Mouse (Mus musculus): Measurements from ENCODE around the gene Best3. TPM values are rescaled to one million over a fixed set of nuclear protein-coding genes. Genes with fewer than 3 reads are reported as not detected.

Gene Best3
- total RNA-seq (2023; ENCODE audit: inconsistent age) = not detected in 4 replicates

DNA sequence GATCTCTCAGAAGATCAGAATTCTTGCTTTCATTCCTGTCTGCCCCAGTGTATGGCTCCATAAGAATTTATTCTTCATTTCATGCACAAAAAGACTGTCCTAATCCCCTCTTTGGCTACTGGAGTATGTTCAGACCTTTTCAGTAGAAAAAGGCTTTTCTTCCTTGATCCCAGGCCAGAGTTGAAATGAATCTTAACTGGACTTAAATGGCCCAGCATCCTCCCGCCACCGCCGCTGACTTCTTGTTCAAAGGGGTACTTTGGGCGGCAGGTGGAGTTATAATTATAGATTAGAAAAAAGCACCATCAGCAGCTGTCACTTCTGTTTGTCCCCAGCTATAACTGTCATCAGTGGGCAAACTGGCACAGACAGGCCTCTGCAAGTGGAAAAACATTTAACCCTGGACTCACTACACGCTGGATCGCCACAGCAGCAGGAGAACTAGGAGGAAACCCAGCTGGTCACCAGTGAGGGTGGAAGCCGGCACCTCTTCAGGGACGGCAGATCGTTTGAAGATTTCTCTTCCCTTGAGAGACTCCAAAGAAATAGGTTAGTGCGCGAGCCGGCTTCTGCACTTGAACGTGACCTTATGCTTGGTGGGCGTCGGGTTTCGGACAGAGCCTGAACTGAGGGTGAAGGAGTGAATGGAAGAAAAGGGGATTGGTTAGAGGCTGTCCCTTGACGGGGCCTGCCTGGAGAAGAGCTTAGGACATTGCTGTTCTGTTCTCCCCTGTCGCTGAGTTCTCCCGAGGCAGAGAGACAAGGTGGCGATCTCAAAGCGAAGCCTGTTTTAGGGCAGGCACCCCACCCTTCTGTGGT, at the start of gene Best3:
TSS of gene Best3 (plus strand) at position 51 of the 819 bp plus-strand sequence.

DNA sequence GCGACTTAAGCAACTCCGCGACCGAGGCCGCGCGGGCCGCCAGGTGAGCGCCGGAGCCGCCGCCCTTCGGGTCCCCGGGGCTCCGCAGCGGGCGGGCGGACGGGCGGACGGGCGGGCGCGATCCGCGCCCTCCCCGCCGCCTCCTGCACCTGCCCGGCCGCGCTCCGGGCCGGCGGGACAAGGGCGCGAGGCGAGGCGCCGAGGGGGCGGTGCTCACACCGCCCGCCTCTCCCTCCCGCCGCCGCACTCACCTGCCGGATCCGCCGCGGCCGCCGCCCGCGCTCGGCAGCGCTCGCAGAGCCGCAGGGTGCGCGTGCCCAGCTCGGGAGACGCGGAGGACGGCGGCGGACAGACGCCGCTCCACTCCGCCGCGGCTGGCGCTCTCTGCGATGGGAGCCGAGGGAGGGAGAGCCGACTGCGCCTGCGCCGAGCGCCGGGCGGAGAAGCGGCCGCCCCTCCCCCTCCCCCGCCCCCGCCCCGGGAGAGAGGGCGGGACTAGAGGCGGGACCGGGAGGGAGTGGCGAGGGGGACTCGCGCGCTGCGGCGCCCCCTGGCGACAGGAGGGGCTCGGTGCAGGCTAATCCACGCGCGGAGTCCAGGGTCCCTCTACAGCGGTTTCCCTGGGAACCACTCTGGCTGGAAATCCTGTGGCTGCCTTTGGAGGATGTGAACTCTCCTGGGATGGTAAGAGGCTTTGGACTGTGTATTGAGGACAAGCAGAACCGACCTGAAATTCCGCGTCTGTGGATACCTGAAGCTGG, 35.9 kb upstream of the Best3 start, which contains the start of gene Rab3ip:
TSS of gene Rab3ip (minus strand) at position 761 of the 761 bp plus-strand sequence.

DNA sequence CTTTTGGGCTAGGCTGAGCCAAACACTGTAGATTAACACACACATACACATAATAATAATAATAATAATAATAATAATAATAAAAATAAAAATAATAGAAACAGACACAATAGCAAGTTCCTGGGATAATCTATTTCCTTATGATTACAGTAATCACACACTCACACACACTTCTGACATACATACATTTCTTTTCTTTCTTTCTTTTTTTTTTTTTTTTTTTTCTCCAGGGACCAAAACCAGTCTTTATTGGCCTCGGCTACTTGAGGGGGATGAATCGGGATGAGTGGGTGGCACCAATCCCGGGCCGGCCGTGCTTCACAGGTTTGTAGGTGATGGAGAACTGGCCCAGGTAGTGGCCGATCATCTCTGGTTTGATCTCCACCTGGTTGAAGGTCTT, 13.6 kb upstream of the Best3 start, which contains the start of gene Gm10271:
TSS of gene Gm10271 (minus strand) at position 101 of the 400 bp plus-strand sequence.

DNA sequence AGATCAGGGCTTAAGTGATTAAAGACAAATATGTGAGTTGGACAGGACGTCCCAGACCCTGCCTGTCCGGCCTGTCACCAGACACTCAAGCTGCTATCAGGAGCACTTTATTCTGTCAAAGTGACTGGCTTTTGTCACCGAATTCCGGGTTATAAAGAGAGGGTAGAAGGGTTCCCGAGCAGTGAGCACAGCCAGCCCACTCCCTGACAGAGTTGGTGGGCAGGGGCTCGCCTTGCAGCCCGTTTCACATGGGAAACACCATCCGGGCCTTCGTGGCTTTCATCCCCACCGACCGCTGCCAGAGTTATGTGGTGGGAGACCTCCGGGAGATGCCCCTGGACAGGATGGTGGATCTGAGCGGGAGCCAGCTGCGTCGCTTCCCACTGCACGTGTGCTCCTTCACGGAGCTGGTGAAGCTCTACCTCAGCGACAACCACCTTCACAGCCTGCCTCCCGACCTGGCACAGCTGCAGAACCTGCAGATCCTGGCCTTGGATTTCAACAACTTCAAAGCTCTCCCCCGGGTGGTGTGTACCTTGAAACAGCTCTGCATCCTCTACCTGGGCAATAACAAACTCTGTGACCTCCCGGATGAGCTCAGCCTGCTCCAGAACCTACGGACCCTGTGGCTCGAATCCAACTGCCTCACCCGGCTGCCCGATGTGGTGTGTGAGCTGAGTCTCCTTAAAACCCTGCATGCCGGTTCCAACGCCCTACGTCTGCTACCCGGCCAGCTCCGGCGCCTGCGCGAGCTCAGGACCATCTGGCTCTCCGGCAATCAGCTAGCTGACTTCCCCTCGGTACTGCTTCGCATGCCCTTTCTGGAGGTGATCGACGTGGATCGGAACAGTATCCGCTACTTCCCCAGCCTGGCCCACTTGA, 59.3 kb downstream of the Best3 start, which contains the start of gene Lrrc10:
TSS of gene Lrrc10 (plus strand) at position 167 of the 882 bp plus-strand sequence.

DNA sequence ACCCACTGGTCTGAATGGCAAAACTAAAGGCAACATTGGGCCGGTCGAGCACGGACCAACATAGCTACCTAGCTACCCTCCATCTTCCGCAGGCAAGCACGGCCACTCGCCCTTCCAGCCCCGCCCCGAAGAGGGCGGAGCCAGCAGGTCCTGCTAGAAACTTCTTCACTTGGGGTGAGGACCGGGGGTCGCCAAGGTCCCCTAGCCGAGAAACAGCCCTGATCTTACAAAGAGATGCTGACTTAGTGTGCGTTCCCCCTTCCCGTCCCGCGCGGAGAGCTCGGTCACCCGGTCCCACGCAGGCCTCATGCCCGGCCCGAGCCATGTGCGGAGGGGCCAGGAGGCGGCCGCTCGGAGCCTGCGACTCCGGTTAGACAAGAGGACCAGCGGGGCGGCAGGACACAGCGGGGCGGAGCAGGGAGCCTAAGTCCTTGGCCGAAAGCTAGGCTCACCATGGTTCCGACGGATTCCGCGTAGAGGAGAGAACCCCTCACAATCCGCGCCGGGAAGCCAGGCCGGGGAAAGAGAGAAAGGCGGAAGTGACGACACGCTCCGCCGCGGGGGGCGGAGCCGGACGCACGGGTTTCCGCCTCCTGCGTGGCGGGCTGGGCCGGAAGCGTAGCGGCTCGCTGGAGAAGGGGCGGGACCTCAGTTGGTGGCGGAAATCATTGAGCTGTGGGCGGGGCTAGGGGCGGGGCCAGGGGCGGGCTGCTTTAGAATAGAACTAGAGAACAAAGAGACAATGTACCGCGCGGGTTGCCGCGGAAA, 77.3 kb downstream of the Best3 start, which contains the start of gene Cct2:
TSS of gene Cct2 (minus strand) at position 561 of the 768 bp plus-strand sequence.

Other genes starting within 250 kb of the Best3 start
- 0.15 to 0.16 TPM in 2 of 4 replicates, not detected in the others for gene Myrfl, start 89.4 kb upstream of the Best3 start, total RNA-seq (2023; ENCODE audit: inconsistent age)
- 34.1 to 49.0 TPM (median 41.6 TPM) in 4 replicates for gene Rab3ip, start 35.5 kb upstream of the Best3 start, total RNA-seq (2023; ENCODE audit: inconsistent age)
- gene Gm10271, start 13.7 kb upstream of the Best3 start, total RNA-seq (2023; ENCODE audit: inconsistent age) = not detected in 4 replicates
- not detected in 4 replicates for gene Lrrc10, start 59.0 kb downstream of the Best3 start, total RNA-seq (2023; ENCODE audit: inconsistent age)
- gene Cct2, start 77.5 kb downstream of the Best3 start, total RNA-seq (2023; ENCODE audit: inconsistent age) = 264 to 279 TPM (median 272 TPM) in 4 replicates
- 22.9 to 28.8 TPM (median 27.1 TPM) in 4 replicates for gene Frs2, start 162.2 kb downstream of the Best3 start, total RNA-seq (2023; ENCODE audit: inconsistent age)
- 115 to 130 TPM (median 118 TPM) in 4 replicates for gene Yeats4, start 238.2 kb downstream of the Best3 start, total RNA-seq (2023; ENCODE audit: inconsistent age)

All from B cell, adult (primary cell).